Mouse (Mus musculus) layer of hippocampus, adult 9-10 months (tissue): ENCODE results near the gene Gba.

Source experiments
- DNase-seq: peaks from one replicate; pipeline ENCODE4 v3.0.0; 2022; ENCODE audit warnings: low spot score

The Gba gene

DNA sequence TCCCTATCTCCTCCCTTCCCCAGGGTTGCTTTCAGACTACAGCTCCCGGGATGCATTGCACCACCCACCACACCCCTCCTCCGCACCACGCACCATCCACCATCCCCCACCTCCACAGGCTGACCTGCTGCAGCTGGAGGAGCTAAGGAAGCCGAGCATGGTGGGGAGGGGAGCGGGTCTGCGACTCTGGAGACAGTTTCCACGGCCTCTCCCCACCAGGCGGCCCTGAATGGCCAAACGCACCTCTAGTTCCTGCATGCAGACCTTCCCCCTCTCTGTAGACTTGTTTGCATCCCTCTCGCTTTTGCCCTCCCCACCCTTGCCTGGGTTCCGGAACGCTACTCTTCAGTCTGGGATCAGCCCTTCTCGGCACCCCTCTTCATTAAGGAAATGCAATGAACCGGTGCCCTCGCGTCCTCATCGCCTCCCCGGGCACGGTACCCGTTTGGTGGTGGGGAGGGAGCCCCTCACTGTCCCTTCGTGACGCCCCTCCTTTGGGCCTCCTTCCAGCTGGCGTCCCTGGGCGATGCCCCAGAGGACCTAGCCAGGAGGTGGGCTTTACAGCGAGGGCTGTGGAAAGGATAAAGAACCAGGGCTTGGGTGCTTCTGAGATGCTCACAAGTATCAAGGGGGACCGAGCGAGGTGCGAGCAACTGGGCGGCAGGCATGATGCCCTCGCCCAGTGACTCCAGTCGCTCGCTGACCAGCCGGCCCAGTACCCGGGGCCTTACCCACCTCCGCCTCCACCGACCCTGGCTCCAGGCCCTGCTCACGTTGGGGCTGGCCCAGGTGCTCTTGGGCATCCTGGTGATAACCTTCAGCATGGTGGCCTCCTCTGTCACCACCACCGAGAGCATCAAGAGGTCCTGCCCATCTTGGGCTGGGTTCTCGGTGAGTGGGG is 19.4 kb upstream of the Gba start, which contains the start of gene Fam189b:
Fam189b (plus strand) TSS at position 86 of the 901 bp plus-strand sequence.
- peak; percentile 76 for DNase-seq

GRCm38 (mm10) chr3:89183959-89184315 is 18.8 kb upstream of the Gba start:
- no peak for DNase-seq

DNA sequence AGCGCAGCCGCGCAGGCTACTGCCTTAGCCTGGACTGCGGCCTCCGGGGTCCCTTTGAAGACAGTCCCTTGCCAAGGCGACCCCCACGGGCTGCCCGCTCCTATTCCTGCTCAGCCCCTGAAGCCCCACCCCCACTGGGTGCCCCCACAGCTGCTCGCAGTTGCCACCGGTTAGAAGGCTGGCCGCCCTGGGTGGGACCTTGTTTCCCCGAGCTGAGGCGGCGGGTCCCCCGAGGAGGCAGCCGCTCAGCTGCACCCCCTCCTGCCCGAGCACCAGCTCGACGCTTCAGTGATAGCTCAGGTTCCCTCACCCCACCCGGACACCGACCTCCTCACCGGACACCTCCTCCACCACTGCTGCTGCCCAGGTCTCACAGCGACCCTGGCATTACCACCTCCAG is 15.5 kb upstream of the Gba start:
- DNase-seq: no peak

DNA sequence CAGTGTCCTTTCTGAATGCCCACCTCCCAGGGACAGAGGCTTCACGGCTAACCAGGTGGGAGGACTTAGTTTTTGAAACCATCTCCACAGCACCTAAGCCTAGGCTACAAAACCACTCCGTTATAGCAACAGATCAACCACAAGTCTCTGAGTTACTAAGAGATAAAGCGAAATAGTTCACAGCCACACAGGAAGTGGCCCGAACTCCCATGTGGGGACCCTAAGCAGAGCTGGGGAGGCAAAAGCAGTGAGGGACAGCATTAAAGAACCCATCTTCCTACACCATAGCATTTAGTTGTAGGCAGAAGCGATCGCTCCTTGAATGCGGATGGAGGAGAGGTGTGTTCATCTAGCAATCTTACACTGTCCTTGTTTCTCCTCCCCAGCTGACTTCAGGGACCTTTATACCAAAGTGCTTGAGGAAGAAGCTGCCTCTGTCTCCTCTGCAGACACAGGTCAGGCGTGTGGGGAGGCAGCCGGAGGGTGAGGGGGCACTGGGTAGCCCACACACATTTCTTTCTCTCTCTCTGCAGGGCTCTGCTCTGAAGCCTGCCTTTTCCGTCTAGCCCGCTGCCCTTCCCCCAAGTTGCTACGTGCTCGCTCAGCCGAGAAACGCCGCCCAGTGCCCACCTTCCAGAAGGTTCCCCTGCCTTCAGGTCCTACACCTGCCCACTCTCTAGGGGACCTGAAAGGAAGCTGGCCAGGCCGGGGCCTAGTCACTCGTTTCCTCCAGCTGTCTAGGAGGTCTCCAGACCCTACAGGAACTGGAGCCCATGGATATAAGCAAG is 14.8 kb upstream of the Gba start:
- no peak for DNase-seq

- no peak for DNase-seq
These were observed 14.3 kb upstream of the Gba start for GRCm38 (mm10) chr3:89188478-89188875.

GRCm38 (mm10) chr3:89190436-89190835 is 12.3 kb upstream of the Gba start:
- no peak for DNase-seq

DNA sequence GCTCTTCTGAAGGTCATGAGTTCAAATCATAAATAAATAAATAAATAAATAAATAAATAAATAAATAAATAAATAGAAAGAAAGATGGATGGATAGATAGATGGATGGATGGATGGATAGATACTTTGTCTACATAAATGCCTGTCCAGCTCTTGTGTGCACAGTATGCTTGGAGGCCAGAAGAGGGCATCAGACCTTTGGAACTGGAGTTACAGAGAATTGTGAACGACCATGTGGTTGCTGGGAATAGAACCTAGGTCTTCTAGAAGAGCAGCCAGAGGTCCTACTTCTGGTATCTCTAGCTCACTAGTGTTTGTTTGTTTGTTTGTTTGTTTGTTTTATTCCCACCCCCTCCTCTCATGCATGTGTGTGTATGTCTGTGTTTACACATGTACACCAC is 9.4 kb upstream of the Gba start:
- DNase-seq: no peak

GRCm38 (mm10) chr3:89193853-89194252 is 8.9 kb upstream of the Gba start:
- DNase-seq: no peak

DNA sequence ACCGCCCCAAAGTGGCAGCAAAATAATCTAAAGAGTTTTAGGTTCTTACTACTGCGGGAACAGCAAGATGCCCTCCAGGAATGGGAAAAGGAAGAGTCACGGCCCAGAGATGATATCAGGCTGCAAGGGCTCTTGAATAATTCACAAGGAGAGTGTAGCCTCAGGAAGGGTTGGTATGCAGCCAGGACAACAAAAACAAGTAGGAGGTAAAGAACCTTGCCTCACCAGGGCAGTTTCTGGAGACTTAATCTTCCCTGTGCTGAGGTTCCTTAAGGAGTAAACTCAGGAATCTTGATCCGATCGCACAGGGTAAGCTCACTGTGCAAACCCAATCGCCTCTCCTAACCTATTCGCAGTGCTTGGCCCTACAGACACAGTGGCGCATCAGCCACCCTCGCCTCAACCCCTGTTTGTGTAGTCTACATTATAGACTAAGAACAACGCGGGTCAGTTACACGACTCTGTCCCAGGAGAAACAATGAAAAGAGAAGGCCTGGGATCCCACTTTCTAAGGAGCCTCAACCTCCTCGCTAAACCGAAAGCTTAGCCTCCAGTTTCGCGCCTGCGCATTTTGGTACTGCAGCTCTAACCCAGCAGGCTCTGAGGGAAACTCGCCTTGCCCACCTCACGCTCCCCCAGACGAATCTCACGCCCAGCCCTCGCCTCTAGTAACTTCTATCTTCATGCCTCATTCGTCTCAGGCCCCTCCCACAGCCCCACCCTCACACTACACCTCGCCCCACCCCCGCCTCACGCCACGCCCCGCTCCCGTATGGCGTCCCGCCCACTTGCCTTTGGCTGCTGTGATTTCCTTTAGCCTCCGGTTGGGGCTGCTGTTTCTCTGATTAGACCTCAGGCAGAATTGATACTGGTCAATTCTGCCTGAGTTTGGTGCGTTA is 6.5 kb upstream of the Gba start:
- DNase-seq: peak; percentile 68

- no peak for DNase-seq
These were observed 2.9 kb upstream of the Gba start for GRCm38 (mm10) chr3:89199839-89200238.

DNA sequence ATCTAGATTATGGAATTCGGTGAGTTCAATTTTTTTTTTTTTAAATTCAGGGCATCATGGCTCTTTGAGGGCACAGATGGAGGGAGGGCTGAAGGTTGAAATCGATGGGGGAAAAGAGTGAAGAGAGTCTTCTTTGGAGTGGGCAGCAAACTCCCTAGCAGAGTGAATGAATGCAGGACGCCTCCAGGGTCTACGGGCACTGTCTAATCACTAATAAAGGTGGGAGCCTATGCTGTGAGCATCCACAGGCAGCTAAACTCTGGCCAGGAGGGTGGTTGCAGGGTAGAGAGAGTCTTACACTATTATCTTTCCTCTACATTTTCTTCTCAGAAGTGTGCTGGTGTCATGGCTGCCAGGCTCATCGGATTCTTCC is 400 bp downstream of the Gba start:
- DNase-seq: no peak

- no peak for DNase-seq
These were observed 3.4 kb downstream of the Gba start for GRCm38 (mm10) chr3:89206079-89206478.

DNA sequence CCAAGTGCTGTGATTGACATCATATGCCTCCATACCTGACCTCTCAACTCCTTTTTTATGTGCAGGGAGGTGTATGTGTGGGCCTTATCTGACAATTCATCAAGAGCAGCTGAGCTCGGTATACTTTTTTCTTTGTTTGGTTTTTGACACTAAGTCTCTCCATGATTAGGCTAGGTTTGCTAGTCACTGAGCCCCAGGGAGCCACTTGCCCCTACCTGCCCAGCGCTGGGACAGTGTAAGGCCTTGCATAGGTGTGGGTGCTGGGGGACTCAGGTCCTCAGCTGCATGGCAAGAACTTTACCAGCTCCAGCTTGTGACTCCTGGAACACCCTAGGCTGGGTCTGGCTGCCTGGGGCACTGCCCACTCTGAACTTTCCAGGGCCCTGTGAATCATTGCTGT is 4.0 kb downstream of the Gba start:
- DNase-seq: no peak

DNA sequence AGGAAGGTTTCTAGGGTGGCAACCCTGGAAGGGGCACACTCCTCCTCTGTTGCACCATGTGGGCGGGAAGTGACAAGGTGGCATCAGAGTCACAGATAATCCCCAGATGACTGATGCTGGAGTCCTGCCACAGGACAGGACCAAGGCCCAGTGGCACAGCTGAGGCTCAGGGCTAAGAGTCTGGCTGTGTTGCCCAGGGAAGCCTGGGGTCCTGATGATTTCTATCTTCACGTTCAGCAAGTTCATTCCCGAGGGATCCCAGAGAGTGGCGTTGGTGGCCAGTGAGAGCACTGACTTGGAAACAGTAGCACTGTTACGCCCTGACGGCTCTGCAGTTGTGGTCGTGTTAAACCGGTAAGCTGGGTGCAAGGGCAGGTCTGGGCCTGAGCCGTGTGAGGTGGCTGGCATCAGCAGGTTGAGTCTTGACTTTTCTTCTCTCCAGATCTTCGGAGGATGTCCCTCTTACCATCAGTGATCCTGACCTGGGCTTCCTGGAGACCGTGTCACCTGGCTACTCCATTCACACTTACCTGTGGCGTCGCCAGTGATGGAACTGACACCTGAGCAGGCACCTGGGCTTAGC is 5.4 kb downstream of the Gba start:
- no peak for DNase-seq

DNA sequence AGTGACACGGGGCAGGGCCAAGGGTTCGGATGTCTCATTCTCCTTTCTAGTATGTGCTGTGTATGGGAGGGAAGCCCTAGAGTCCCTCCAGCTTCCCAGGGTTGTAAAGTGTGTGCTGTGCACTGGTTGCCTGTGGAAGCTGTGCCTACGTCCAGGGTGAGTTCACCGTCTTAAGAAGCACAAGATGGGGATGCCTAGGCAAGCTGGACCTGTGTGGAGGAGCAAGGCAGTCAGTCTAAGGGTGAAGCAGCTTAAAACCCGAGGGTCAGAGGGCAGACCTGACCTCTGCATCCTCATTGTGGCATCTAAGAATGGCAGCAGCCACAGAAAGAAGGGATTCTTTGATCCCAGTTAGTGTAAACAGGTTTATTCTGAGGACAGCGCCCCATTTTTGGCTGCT is 6.0 kb downstream of the Gba start:
- DNase-seq: no peak

GRCm38 (mm10) chr3:89209731-89210130 is 7.0 kb downstream of the Gba start:
- DNase-seq: no peak

DNA sequence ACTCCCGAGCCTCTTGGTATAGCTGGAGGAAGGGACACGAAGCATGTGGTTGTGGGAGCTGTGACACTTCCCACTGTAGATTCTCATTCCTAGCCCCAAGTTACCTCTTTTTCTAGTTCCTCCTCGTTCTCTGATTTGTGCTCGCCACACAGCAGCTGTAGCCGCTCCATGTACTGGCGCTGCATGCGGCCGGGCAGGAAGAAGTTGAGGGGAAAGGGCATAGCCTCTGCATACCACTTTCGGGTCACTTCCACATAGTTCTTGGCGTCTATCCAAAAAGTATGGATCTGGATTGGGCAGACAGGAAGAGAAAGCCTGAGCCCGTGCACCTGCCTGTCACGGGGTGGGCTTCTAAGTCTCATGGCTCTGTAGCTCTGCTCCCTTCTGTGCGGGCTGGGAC is 7.4 kb downstream of the Gba start:
- DNase-seq: no peak

- no peak for DNase-seq
These were observed 8.0 kb downstream of the Gba start for GRCm38 (mm10) chr3:89210731-89211130.

DNA sequence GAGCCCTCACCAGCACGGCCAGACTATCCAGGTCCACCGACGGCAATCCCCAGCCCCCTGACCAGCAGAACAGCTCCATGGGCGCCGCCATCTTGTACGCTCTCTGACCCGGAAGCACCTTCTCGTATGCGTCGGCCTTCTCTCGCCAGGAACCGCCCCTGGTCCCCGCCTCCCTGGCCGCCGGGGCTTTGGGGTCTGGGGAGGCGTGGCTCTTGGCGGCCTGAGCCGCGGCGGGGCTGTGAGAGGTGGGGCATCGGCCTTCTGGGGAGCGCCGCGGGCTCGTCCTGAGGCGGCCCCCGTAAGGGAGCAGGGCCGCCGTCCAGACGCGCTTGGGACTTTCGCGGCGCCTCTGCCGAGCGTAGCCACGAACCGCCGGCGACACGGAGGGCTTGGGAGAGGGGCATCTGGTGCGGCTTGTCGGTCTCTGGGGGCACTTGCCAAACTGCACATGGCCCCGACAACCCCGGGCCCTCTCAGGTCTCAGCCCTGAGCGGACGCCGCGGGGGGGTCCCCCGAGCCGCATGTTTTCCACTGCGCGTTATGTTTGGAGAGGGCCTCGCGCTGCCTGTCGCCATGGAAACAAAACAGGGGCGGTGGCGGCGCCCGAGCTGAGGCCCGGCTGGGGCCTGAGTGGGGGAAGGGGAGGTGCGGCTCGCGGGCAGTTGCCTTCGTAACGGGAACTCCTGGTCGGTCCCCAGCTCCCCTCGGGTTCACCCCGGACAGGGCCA is 11.2 kb downstream of the Gba start:
- peak; percentile 75 for DNase-seq

GRCm38 (mm10) chr3:89214681-89215411 is 12.1 kb downstream of the Gba start, which contains the start of gene Thbs3:
Gene Thbs3 (plus strand): TSS chr3:89215180.
- DNase-seq: no peak
